Mouse (Mus musculus) liver, postnatal 0 days (tissue): ENCODE measurements at regions not wholly inside any gene's neighbourhood (a gene's known extent, or its start where the extent isn't known, plus 50 kb on each side); places are given as distances from the start of the nearest gene placed in this dataset.

Source experiments
- ATAC-seq: fragments of 200-750 bp; cut with Nextera tagmentation; 2 replicates; pipeline ENCODE4 v1.8.0; 2017; ENCODE audit warnings: mild to moderate bottlenecking, moderate library complexity
- DNase-seq: peaks from one replicate; pipeline ENCODE4 v3.0.0-alpha.2; 2016
- H3K27ac ChIP-seq: fragments of 300-500 bp; sonication (generic); 2 replicates; pipeline ENCODE4 v1.5.1; 2014; ENCODE audit warnings: antibody characterized with exemption, moderate library complexity, mild to moderate bottlenecking, low read depth
- H3K27me3 ChIP-seq: fragments of 300-500 bp; sonication (generic); 2 replicates; pipeline ENCODE4 v1.6.1; 2014; ENCODE audit warnings: low read length, control low read depth, mixed read lengths; ENCODE audit not compliant: insufficient read depth
- H3K36me3 ChIP-seq: fragments of 300-500 bp; sonication (generic); replicated peaks from 2 replicates; pipeline ENCODE4 v1.6.1; 2014; ENCODE audit warnings: mild to moderate bottlenecking, control low read depth, low read length, moderate library complexity, mixed read lengths; ENCODE audit not compliant: insufficient read depth
- H3K4me1 ChIP-seq: fragments of 300-500 bp; sonication (generic); 2 replicates; pipeline ENCODE4 v1.6.1; 2014; ENCODE audit warnings: antibody characterized with exemption, mild to moderate bottlenecking, control low read depth; ENCODE audit not compliant: insufficient read depth
- H3K4me2 ChIP-seq: fragments of 300-500 bp; sonication (generic); 2 replicates; pipeline ENCODE4 v1.6.1; 2014; ENCODE audit warnings: low read depth, mild to moderate bottlenecking, low read length, moderate library complexity, mixed read lengths
- H3K4me3 ChIP-seq: fragments of 300-500 bp; sonication (generic); 2 replicates; pipeline ENCODE4 v1.5.1; 2014; ENCODE audit warnings: low read depth, low read length
- H3K9ac ChIP-seq: fragments of 300-500 bp; sonication (generic); replicated peaks from 2 replicates; pipeline ENCODE4 v1.6.1; 2014; ENCODE audit warnings: mild to moderate bottlenecking, moderate library complexity
- H3K9me3 ChIP-seq: fragments of 300-500 bp; sonication (generic); 2 replicates; pipeline ENCODE4 v1.6.1; 2016; ENCODE audit warnings: mild to moderate bottlenecking, control low read depth, low read length, mixed read lengths
- CTCF ChIP-seq: sonication (generic); IDR thresholded peaks from 2 replicates; pipeline ENCODE4 v1.5.1; 2016; ENCODE audit warnings: antibody characterized with exemption, low read depth
- EP300 ChIP-seq: IDR thresholded peaks from 2 replicates; pipeline ENCODE4 v1.6.1; 2016; ENCODE audit warnings: antibody characterized with exemption, low read depth, mild to moderate bottlenecking
- WGBS: fragments of 180-500 bp; shearing (Covaris S2); extraction: QIAGEN DNeasy Blood & Tissue Kit; methylation state at CpG from one replicate; pipeline ENCODE4 v1.1.7; 2014; ENCODE audit not compliant: insufficient replicate concordance; 5-methylcytosine and 5-hydroxymethylcytosine counted together

DNA sequence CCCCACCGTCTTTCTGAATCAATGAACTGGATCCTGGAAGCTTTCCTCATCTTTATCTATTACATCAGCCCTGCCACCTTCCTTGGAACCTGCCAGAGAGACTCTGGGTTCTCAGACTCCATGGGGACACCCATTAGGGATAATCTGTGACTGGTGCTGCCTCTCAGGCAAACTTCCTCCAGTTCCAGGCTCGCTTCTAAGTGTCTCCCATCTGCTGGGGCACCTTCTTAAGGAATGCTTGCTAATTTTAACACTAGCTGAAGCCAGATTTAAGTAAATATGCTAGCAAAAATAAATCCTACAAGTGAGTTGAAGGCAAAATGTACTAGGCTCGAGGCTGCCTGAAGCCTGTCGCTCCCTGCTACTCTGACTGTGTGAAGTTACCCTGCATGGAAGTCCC, 127.9 kb downstream of the Vegfa start:
- WGBS: 72% methylated on average over 4 of the region's 4 CpGs
- H3K9ac ChIP-seq: no peak overlapping the region

DNA sequence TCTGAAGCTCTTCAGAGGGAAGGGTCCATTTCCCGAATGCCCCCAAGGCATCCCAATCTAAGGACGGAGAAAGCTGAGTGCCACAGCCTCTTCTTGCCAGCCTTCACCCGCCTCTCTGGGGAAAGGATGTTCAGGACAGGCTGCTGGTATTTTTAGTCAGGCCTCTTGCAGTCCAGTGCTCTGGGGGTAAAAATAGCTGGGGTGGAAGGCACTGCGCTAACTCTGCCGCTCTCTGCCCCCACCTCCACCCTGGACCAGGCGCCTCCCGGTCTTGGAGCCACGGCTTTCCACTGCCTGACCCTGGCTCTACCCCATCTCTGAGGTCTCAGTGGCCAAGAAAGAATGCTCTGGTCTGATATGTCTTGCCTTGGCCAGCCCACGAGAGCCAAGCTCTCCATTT, 128.9 kb downstream of the Vegfa start:
- WGBS: 80% methylated on average over 9 of the region's 9 CpGs
- no peaks in the 10 kb centered on the region for H3K9me3 ChIP-seq
- H3K4me3 ChIP-seq: no peak overlapping the region
- no peaks in the 10 kb centered on the region; the same call in 1 of the 2 replicates for H3K4me1 ChIP-seq
- H3K27ac ChIP-seq: no peak overlapping the region
- no peak overlapping the region for H3K4me2 ChIP-seq
- H3K27me3 ChIP-seq: no peaks in the 10 kb centered on the region
- TF ChIP-seq EP300 (no peak), CTCF (no peak)
- DNase-seq: no peak
- H3K36me3 ChIP-seq: no peaks in the 10 kb centered on the region
- no peak overlapping the region for H3K9ac ChIP-seq
- no peak for ATAC-seq

More for the DNA sequence above, 127.9 kb downstream of the Vegfa start:
- no peaks in the 10 kb centered on the region for H3K36me3 ChIP-seq
- no peaks in the 10 kb centered on the region; the same call in 1 of the 2 replicates for H3K4me1 ChIP-seq
- DNase-seq (no peak), ATAC-seq (no peak)
- no peak for TF ChIP-seq CTCF
- TF ChIP-seq EP300: no peak
- H3K4me3 ChIP-seq: no peak overlapping the region
- H3K9me3 ChIP-seq: no peaks in the 10 kb centered on the region
- H3K4me2 ChIP-seq: no peak overlapping the region
- no peaks in the 10 kb centered on the region for H3K27me3 ChIP-seq
- H3K27ac ChIP-seq: no peak overlapping the region

DNA sequence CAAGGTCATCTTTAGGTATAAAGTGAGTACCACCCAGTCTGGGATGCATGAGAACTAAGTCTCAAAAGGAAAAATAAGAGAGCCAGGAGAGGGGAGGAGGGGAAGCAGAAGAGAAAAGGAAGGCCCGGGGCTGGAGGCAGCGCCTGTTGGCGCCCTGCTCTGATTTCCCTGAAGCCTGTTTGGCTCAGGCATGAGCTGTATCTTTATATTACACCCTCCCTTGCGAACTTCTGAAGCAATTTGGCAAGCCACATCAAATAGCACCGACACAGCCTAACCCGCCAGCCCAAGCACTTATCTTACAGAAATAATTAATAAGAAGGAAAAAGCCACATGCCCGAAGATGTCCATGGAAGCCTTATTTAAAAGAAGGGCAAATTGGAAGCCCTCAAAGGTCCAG, 129.5 kb downstream of the Vegfa start:
- Histone ChIP-seq H3K4me3 (no peak overlapping the region), H3K4me1 (no peaks in the 10 kb centered on the region; the same call in 1 of the 2 replicates), H3K4me2 (no peak overlapping the region), H3K36me3 (no peaks in the 10 kb centered on the region), H3K27ac (no peak overlapping the region), H3K9ac (no peak overlapping the region), H3K27me3 (no peaks in the 10 kb centered on the region), H3K9me3 (no peaks in the 10 kb centered on the region)
- DNase-seq: no peak
- no peak for ATAC-seq
- 79% methylated on average over 7 of the region's 7 CpGs for WGBS
- TF ChIP-seq EP300: no peak
- no peak for TF ChIP-seq CTCF

DNA sequence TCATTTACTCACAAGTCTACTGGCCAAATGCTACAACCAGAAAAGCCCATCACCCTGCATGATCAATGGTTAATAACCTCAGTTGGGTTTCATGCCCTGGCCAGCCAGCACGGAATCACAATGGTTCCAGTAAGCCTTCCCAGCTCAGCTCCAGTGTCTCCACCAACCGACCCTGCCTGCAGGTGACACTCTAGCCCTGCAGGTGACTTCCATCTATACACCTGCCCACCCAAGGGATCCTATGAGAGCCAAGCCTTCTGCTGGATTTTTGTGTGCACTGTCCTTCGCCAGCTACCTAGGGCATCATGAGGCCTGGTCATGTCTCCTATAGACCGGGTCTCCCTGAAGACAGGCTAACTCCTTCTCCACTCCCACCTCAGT, 135.3 kb downstream of the Vegfa start:
- peak; percentile 62 for ATAC-seq
- WGBS: 78% methylated on average over 4 of the region's 4 CpGs

DNA sequence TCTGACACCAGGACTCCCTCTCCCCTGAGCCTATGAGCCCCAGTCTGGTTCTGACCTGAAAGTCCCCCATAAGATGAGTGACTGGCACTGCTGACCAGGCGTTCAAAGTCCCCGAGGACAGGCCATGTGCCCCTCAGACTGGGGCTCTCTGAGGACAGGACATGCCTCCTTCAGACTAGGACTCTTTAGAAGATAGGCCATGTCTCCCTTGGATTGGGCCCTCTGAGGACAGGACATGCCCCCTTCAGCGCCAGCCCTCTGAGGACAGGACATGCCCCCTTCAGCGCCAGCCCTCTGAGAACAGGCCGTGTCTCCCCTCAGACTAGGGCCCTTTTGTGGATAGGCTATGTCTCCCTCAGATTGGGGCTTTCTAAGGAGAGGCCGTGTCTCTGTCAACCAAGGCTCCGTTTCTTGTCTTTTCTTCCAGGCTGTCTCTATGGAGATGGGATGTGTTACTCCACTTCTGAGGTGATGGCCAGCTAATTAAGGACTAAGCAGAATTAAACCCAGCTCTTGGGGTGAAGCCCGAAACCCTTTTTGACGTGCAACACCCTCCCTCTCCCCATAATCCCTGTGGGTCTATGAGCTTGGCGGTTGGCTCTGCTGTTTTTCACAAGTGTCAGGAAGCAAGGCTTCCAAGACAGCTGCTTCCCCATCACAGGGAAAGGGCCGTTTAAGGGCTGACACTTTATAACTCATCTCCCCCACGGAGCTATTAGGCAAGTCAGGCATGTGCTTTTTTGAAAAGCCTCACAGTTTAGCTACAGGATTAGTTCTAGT, 135.8 kb downstream of the Vegfa start:
- Histone ChIP-seq H3K9ac (no peak overlapping the region), H3K36me3 (no peaks in the 10 kb centered on the region), H3K4me2 (no peak overlapping the region), H3K27me3 (no peaks in the 10 kb centered on the region), H3K4me1 (no peaks in the 10 kb centered on the region), H3K27ac (no peak overlapping the region), H3K9me3 (no peaks in the 10 kb centered on the region), H3K4me3 (no peak overlapping the region)
- TF ChIP-seq EP300 (no peak), CTCF (no peak)
- ATAC-seq (no peak), DNase-seq (no peak)
- WGBS: 82% methylated on average over 11 of the region's 12 CpGs

More for the DNA sequence above, 135.3 kb downstream of the Vegfa start:
- Histone ChIP-seq H3K4me3 (no peak overlapping the region), H3K4me2 (no peak overlapping the region), H3K27ac (no peak overlapping the region), H3K36me3 (no peaks in the 10 kb centered on the region), H3K4me1 (no peaks in the 10 kb centered on the region), H3K9ac (no peak overlapping the region), H3K27me3 (no peaks in the 10 kb centered on the region), H3K9me3 (no peaks in the 10 kb centered on the region)
- TF ChIP-seq EP300: no peak
- peak; percentile 63 for TF ChIP-seq CTCF
- peak; percentile 35 for DNase-seq

DNA sequence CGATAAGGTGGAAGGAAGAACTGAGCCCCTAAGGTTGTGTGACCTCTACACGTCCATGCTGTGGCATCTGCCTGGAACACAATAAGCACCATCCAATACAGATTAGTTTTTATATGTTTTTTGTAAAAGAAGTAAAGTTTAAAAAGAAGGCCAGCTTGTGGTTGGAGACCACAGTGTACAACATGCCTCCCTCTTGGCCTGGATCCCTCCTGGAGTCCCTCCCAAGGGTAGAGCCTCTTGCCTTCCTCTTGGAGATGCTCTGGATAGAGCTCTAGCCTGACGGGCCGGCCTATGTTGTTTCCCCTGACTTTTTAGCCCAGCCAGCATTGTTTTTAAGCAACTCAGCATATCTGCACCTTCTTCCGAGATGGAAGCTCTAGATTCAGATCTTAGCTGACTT, 138.0 kb downstream of the Vegfa start:
- Histone ChIP-seq H3K27ac (no peak overlapping the region), H3K9me3 (no peaks in the 10 kb centered on the region), H3K36me3 (no peaks in the 10 kb centered on the region), H3K9ac (no peak overlapping the region), H3K4me1 (no peaks in the 10 kb centered on the region), H3K4me2 (no peak overlapping the region), H3K4me3 (no peak overlapping the region), H3K27me3 (no peaks in the 10 kb centered on the region)
- 79% methylated on average over 5 of the region's 5 CpGs for WGBS
- ATAC-seq (no peak), DNase-seq (no peak)
- no peak for TF ChIP-seq EP300

DNA sequence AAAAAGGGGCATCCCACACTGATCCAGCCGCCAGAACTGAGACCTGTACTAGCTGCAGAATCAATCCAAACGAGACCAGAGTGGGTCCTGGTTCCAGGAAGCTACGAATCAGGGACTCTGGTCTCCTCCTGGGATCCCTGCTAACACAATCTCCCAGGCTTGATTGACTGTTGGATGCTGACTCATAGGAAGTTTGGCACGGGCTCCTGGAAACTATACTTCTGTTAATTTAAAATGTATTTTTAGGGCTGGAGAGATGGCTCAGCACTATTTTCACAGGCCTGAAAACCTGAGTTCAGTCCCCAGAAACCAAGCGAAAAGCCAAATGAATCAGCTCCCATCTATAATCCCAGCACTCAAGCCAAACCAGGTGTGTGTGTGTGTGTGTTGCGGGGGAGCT, 138.5 kb downstream of the Vegfa start:
- DNase-seq (no peak), ATAC-seq (no peak)
- no peaks in the 10 kb centered on the region for H3K4me1 ChIP-seq
- H3K9ac ChIP-seq: no peak overlapping the region
- no peaks in the 10 kb centered on the region for H3K36me3 ChIP-seq
- no peak overlapping the region for H3K4me3 ChIP-seq
- no peak overlapping the region for H3K27ac ChIP-seq
- H3K4me2 ChIP-seq: no peak overlapping the region
- WGBS: 60% methylated on average over 6 of the region's 6 CpGs
- TF ChIP-seq CTCF (no peak), EP300 (no peak)
- no peaks in the 10 kb centered on the region for H3K27me3 ChIP-seq
- H3K9me3 ChIP-seq: no peaks in the 10 kb centered on the region
